Mouse (Mus musculus) gastrocnemius, postnatal 4 days (tissue): Measurements from ENCODE around the gene E130309D02Rik. TPM values are rescaled to one million over a fixed set of nuclear protein-coding genes. Genes with fewer than 3 reads are reported as not detected.

Experiments used
- DNase-seq, 2 experiments: peaks; one replicate each; pipeline ENCODE4 v3.0.0; 2021 to 2022; ENCODE audit warnings: low spot score in 2 of 2, mixed read lengths in 2 of 2
- long read RNA-seq, 2 experiments: library from polyadenylated mRNA; stranded (forward); transcript quantifications; one replicate each; pipeline ENCODE4 v2.0.0; 2021
- total RNA-seq, 2 experiments: library from RNA; stranded (reverse); gene quantifications; 2 replicates each; pipeline ENCODE4 v1.2.3; 2021

The E130309D02Rik gene
- total RNA-seq: 10 to 100 TPM; 13.9 to 15.5 TPM
- long read RNA-seq, experiment 1, transcript E130309D02Rik-201 (6 exons, 2,208 nt): major isoform, 10 of 17 reads
- long read RNA-seq, experiment 1, partial matches to known transcripts: 0 of 17 reads
- long read RNA-seq, experiment 1, other reads (novel, unspliced or antisense): 7 of 17 reads
- long read RNA-seq, experiment 2, transcript E130309D02Rik-201 (6 exons, 2,208 nt): major isoform, 10 of 17 reads
- long read RNA-seq, experiment 2, partial matches to known transcripts: 2 of 17 reads
- long read RNA-seq, experiment 2, other reads (novel, unspliced or antisense): 5 of 17 reads

GRCm38 (mm10) chr5:143314730-143315513, at the start of gene E130309D02Rik:
E130309D02Rik (minus strand) TSS chr5:143315360.
- DNase-seq: peak; percentile 92

- no peak for DNase-seq
Observed at GRCm38 (mm10) chr5:143363678-143364615, 48.8 kb upstream of the E130309D02Rik start.

GRCm38 (mm10) chr5:143361428-143361827, 46.3 kb upstream of the E130309D02Rik start:
- DNase-seq: no peak

DNA sequence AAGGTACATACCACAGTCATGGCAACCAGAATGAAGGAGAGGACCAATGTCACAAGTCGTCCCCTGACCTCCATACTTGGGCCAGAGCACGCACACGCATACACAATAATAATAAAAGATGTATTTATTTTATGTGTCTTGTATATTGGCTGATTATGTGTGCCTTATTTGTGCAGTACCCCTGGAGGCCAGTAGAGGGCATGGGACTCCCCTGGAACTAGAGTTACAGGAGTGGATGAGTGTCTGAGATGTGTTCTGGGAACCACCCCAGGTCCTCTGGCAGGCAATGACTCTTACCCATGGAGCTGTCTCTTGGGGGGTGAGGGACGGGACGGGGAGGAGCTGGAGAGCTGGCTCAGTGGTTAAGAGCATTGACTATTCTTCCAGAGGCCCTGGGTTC, 44.8 kb upstream of the E130309D02Rik start:
- no peak for DNase-seq

- DNase-seq: no peak
Observed at GRCm38 (mm10) chr5:143359263-143359662, 44.1 kb upstream of the E130309D02Rik start.

DNA sequence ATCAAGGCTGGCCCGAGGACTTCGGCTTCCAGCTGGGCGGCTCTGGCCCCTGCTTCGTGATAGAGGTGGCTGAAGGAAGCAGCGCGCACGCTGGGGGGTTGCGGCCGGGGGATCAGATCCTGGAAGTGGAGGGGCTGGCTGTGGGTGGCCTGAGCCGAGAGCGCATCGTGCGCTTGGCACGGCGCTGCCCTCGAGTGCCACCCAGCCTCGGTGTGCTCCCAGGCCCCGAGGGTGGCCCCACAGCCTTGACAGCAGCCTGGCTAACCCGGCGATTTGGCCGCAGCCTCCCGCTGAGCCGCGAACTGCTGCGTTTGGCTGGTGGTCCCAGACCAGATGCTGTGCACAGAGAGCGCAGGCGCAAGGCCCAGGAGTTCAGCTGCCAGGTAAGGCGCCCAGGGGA, 42.4 kb upstream of the E130309D02Rik start:
- no peak for DNase-seq

GRCm38 (mm10) chr5:143356686-143357388, 41.7 kb upstream of the E130309D02Rik start, which contains the start of gene Grid2ip:
Grid2ip (plus strand) TSS chr5:143357338.
- no peak for DNase-seq

DNA sequence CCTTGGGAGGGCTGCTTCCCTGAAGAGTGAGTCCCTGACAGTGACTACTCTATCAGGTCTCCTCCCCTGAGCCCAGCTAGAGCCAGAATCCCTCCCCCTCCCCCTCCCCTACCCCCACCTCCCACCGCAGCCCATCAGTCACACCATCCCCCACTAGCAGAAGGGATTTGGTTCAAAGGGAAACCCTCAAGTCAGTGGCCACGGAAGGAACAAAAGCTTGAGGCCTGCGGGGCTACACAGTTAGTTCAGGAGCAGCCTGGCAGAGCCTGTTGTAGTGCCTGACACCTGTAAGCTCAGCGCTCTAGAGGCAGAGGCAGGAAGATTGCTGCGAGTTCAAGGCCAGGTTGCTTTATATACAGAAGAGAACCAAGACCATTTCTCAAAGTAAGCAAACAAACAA, 40.9 kb upstream of the E130309D02Rik start:
- no peak for DNase-seq

DNA sequence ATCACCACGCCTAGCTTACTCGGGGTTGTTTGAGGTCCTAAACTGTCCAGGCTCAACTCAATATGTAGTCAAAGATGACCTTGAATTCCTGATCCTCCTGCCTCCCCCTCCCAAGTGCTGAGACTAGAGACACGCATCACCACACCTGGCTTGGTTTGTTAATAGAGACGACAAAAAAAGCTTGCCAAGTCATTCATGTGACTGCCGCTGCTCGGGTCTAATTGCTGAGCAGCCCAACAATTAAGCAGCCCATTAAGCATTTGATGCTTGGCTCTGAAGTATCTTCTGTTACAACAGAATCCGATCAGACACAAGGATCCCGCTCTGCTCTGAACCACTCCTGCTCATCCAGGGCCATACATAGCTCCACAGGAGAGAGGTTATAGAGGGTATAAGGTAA, 31.2 kb upstream of the E130309D02Rik start:
- no peak for DNase-seq

DNA sequence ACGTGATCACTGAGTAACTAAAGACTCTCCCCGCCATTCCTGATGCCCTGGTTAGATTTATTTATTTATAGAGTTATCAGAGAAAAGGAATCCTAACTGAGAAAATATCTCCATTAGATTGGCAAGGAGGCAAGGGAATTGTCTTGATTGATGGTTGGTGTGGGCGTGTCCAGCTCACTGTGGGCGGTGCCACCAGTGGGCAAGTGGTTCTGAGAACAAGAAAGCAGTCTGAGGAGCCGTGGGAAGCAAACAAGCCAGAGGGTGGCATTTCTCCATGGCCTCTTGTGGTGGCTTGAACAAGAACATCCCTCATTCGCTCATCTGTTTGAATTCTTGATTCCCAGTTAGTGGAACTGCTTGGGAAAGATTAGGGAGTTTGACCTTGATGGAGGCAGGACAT, 24.4 kb upstream of the E130309D02Rik start:
- DNase-seq: no peak

- DNase-seq: no peak
Observed at GRCm38 (mm10) chr5:143336559-143336958, 21.4 kb upstream of the E130309D02Rik start.

DNA sequence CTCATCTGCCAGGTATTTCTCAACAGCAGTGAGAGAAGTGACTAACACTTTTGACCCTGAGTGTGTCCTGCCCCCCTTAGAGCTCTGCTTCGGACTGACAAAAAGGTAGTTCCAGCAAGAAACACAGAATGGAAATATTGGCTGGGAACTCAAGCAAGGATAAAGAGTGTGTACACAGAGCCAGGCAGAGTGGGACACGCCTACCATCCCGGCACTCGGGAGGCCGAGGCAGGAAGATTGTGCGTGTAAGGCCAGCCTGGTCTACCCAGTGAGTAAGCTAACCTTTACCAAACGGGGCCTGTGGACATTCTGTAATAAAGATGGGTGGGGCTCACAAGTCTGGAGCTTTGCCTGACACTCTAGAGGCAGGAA, 19.9 kb upstream of the E130309D02Rik start:
- DNase-seq: no peak

- DNase-seq: no peak
Observed at GRCm38 (mm10) chr5:143334418-143335088, 19.4 kb upstream of the E130309D02Rik start.

GRCm38 (mm10) chr5:143333872-143334271, 18.7 kb upstream of the E130309D02Rik start:
- DNase-seq: peak; percentile 55 to 74

GRCm38 (mm10) chr5:143328690-143329495, 13.7 kb upstream of the E130309D02Rik start, which contains the start of gene Zdhhc4:
Zdhhc4 (minus strand) TSS chr5:143329256.
- DNase-seq: peak; percentile 87 to 93

GRCm38 (mm10) chr5:143317288-143317610, 2.1 kb upstream of the E130309D02Rik start:
- DNase-seq: no peak

DNA sequence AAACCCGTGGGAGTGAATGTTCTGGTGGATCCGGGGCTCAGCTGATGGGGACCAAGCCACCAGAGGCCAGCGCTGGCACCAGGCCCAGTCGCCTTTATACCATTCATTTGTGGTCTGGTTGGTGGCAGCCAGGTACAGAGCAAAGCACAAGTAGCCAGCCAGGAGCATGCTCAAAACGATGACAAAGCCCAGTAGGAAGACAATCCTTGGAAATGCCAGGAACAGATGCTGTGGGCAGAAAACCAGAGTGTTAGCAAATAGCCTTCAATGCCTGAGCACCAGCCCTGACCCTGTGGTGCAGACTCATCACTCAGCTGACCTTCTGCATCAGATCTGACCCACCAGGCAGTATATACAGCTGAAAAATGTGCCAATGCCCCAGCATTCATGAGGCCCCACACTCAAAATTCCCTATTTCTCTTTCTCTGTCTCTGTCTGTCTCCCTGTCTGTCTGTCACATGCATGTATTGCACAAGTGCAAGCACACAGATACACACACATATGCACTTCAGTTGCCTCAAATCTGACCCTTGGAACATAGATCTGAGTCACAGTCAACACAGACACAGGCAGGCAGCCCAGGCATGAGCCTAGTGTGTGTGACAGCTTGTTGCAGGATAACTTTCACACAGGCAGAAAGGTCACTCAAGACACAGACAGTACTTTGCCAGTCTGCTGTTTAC, 1.6 kb upstream of the E130309D02Rik start:
- no peak for DNase-seq

- no peak for DNase-seq
Observed at GRCm38 (mm10) chr5:143315514-143315888, 341 bp upstream of the E130309D02Rik start.
